Mouse (Mus musculus): ENCODE measurements around the gene Map10. TPM values are rescaled to one million over a fixed set of nuclear protein-coding genes. Genes with fewer than 3 reads are reported as not detected.

The Map10 gene
- polyA plus RNA-seq, 1 experiment from 2014 or later, result 6.1 TPM

GRCm38 (mm10) chr8:125645757-125646478 lies 23.7 kb upstream of the Map10 start:
- H3K4me2 ChIP-seq, result no peak overlapping the region
- no peak overlapping the region for H3K9ac ChIP-seq (ENCODE audit: low read depth, low read length)
- H3K36me3 ChIP-seq (ENCODE audit: control insufficient read depth, insufficient read depth, low read length), result no peaks in the 10 kb centered on the region
- no peaks in the 10 kb centered on the region for H3K27me3 ChIP-seq (ENCODE audit: control insufficient read depth, insufficient read depth, low read length)
- no peak overlapping the region for H3K4me3 ChIP-seq (ENCODE audit: low read depth, low read length)
- H3K9me3 ChIP-seq (replicated peaks; ENCODE audit: control insufficient read depth, low read length), result no peaks in the 10 kb centered on the region
- H3K27ac ChIP-seq (ENCODE audit: low read depth, low read length), result no peak overlapping the region
- 67% methylated on average over 10 of the region's 10 CpGs for WGBS (ENCODE audit: insufficient replicate concordance)
- H3K4me1 ChIP-seq (ENCODE audit: control insufficient read depth, insufficient read depth, low read length), result no peaks in the 10 kb centered on the region
- ATAC-seq (replicated peaks; ENCODE audit: insufficient number of reproducible peaks, low FRiP score, low TSS enrichment), result no peak

GRCm38 (mm10) chr8:125649447-125649846 lies 20.2 kb upstream of the Map10 start:
- no peaks in the 10 kb centered on the region for H3K36me3 ChIP-seq (ENCODE audit: control insufficient read depth, insufficient read depth, low read length)
- no peaks in the 10 kb centered on the region for H3K4me1 ChIP-seq (ENCODE audit: control insufficient read depth, insufficient read depth, low read length)
- no peak overlapping the region for H3K27ac ChIP-seq (ENCODE audit: low read depth, low read length)
- ATAC-seq (replicated peaks; ENCODE audit: insufficient number of reproducible peaks, low FRiP score, low TSS enrichment), result no peak
- 81% methylated on average over 4 of the region's 4 CpGs for WGBS (ENCODE audit: insufficient replicate concordance)
- no peak overlapping the region for H3K4me2 ChIP-seq
- no peak overlapping the region for H3K4me3 ChIP-seq (ENCODE audit: low read depth, low read length)
- H3K9me3 ChIP-seq (replicated peaks; ENCODE audit: control insufficient read depth, low read length), result no peaks in the 10 kb centered on the region
- no peaks in the 10 kb centered on the region for H3K27me3 ChIP-seq (ENCODE audit: control insufficient read depth, insufficient read depth, low read length)
- no peak overlapping the region for H3K9ac ChIP-seq (ENCODE audit: low read depth, low read length)

- Histone ChIP-seq H3K27me3 (ENCODE audit: control insufficient read depth, insufficient read depth, low read length) (no peaks in the 10 kb centered on the region), H3K9ac (ENCODE audit: low read depth, low read length) (no peak overlapping the region), H3K4me3 (ENCODE audit: low read depth, low read length) (no peak overlapping the region), H3K27ac (ENCODE audit: low read depth, low read length) (no peak overlapping the region), H3K9me3 (replicated peaks; ENCODE audit: control insufficient read depth, low read length) (no peaks in the 10 kb centered on the region), H3K4me1 (ENCODE audit: control insufficient read depth, insufficient read depth, low read length) (no peaks in the 10 kb centered on the region), H3K36me3 (ENCODE audit: control insufficient read depth, insufficient read depth, low read length) (no peaks in the 10 kb centered on the region), H3K4me2 (no peak overlapping the region)
- WGBS (ENCODE audit: insufficient replicate concordance), result 94% methylated on average over 2 of the region's 2 CpGs
- no peak for ATAC-seq (replicated peaks; ENCODE audit: insufficient number of reproducible peaks, low FRiP score, low TSS enrichment)
These were observed 14.8 kb upstream of the Map10 start for GRCm38 (mm10) chr8:125654821-125655220.

- H3K9ac ChIP-seq (ENCODE audit: low read depth, low read length), result no peak overlapping the region
- WGBS (ENCODE audit: insufficient replicate concordance), result 83% methylated on average over 5 of the region's 5 CpGs
- no peak overlapping the region for H3K27ac ChIP-seq (ENCODE audit: low read depth, low read length)
- no peak overlapping the region for H3K4me2 ChIP-seq
- H3K4me1 ChIP-seq (ENCODE audit: control insufficient read depth, insufficient read depth, low read length), result no peaks in the 10 kb centered on the region; the same call in 1 of the 2 replicates
- no peaks in the 10 kb centered on the region for H3K27me3 ChIP-seq (ENCODE audit: control insufficient read depth, insufficient read depth, low read length)
- no peak for ATAC-seq (replicated peaks; ENCODE audit: insufficient number of reproducible peaks, low FRiP score, low TSS enrichment)
- H3K36me3 ChIP-seq (ENCODE audit: control insufficient read depth, insufficient read depth, low read length), result no peaks in the 10 kb centered on the region
- no peaks in the 10 kb centered on the region for H3K9me3 ChIP-seq (replicated peaks; ENCODE audit: control insufficient read depth, low read length)
- H3K4me3 ChIP-seq (ENCODE audit: low read depth, low read length), result no peak overlapping the region
These were observed 11.1 kb upstream of the Map10 start for GRCm38 (mm10) chr8:125658508-125658907.

GRCm38 (mm10) chr8:125658926-125659325 lies 10.7 kb upstream of the Map10 start:
- no peak overlapping the region for H3K4me3 ChIP-seq (ENCODE audit: low read depth, low read length)
- no peak overlapping the region for H3K27ac ChIP-seq (ENCODE audit: low read depth, low read length)
- no peak for ATAC-seq (replicated peaks; ENCODE audit: insufficient number of reproducible peaks, low FRiP score, low TSS enrichment)
- no peaks in the 10 kb centered on the region for H3K27me3 ChIP-seq (ENCODE audit: control insufficient read depth, insufficient read depth, low read length)
- no peaks in the 10 kb centered on the region; the same call in 1 of the 2 replicates for H3K4me1 ChIP-seq (ENCODE audit: control insufficient read depth, insufficient read depth, low read length)
- no peak overlapping the region for H3K4me2 ChIP-seq
- H3K36me3 ChIP-seq (ENCODE audit: control insufficient read depth, insufficient read depth, low read length), result no peaks in the 10 kb centered on the region
- no peaks in the 10 kb centered on the region for H3K9me3 ChIP-seq (replicated peaks; ENCODE audit: control insufficient read depth, low read length)
- 75% methylated on average over 4 of the region's 4 CpGs for WGBS (ENCODE audit: insufficient replicate concordance)
- no peak overlapping the region for H3K9ac ChIP-seq (ENCODE audit: low read depth, low read length)

- Histone ChIP-seq H3K4me2 (no peak overlapping the region), H3K4me1 (ENCODE audit: control insufficient read depth, insufficient read depth, low read length) (peaks cover 3% of the 10 kb centered on the region), H3K9ac (ENCODE audit: low read depth, low read length) (peak overlapping the region; percentile 22; the same call in 1 of the 2 replicates), H3K27me3 (ENCODE audit: control insufficient read depth, insufficient read depth, low read length) (no peaks in the 10 kb centered on the region), H3K36me3 (ENCODE audit: control insufficient read depth, insufficient read depth, low read length) (no peaks in the 10 kb centered on the region), H3K27ac (ENCODE audit: low read depth, low read length) (no peak overlapping the region), H3K4me3 (ENCODE audit: low read depth, low read length) (no peak overlapping the region), H3K9me3 (replicated peaks; ENCODE audit: control insufficient read depth, low read length) (no peaks in the 10 kb centered on the region)
- 76% methylated on average over 6 of the region's 6 CpGs for WGBS (ENCODE audit: insufficient replicate concordance)
- ATAC-seq (replicated peaks; ENCODE audit: insufficient number of reproducible peaks, low FRiP score, low TSS enrichment), result no peak
These were observed 9.2 kb upstream of the Map10 start for GRCm38 (mm10) chr8:125660397-125660796.

GRCm38 (mm10) chr8:125661958-125662668 lies 7.5 kb upstream of the Map10 start:
- Histone ChIP-seq H3K9ac (ENCODE audit: low read depth, low read length) (no peak overlapping the region), H3K9me3 (replicated peaks; ENCODE audit: control insufficient read depth, low read length) (no peaks in the 10 kb centered on the region), H3K4me1 (ENCODE audit: control insufficient read depth, insufficient read depth, low read length) (peaks cover 15% of the 10 kb centered on the region), H3K27ac (ENCODE audit: low read depth, low read length) (no peak overlapping the region), H3K27me3 (ENCODE audit: control insufficient read depth, insufficient read depth, low read length) (no peaks in the 10 kb centered on the region), H3K4me2 (no peak overlapping the region), H3K4me3 (ENCODE audit: low read depth, low read length) (no peak overlapping the region), H3K36me3 (ENCODE audit: control insufficient read depth, insufficient read depth, low read length) (no peaks in the 10 kb centered on the region)
- 91% methylated on average over 12 of the region's 13 CpGs for WGBS (ENCODE audit: insufficient replicate concordance)
- ATAC-seq (replicated peaks; ENCODE audit: insufficient number of reproducible peaks, low FRiP score, low TSS enrichment), result no peak

GRCm38 (mm10) chr8:125662669-125663048 lies 7.0 kb upstream of the Map10 start:
- Histone ChIP-seq H3K4me3 (ENCODE audit: low read depth, low read length) (no peak overlapping the region), H3K27me3 (ENCODE audit: control insufficient read depth, insufficient read depth, low read length) (no peaks in the 10 kb centered on the region), H3K9ac (ENCODE audit: low read depth, low read length) (no peak overlapping the region), H3K27ac (ENCODE audit: low read depth, low read length) (no peak overlapping the region), H3K36me3 (ENCODE audit: control insufficient read depth, insufficient read depth, low read length) (no peaks in the 10 kb centered on the region), H3K9me3 (replicated peaks; ENCODE audit: control insufficient read depth, low read length) (no peaks in the 10 kb centered on the region), H3K4me1 (ENCODE audit: control insufficient read depth, insufficient read depth, low read length) (peaks cover 16% of the 10 kb centered on the region), H3K4me2 (no peak overlapping the region)
- no peak for ATAC-seq (replicated peaks; ENCODE audit: insufficient number of reproducible peaks, low FRiP score, low TSS enrichment)
- 46% methylated on average over 6 of the region's 6 CpGs for WGBS (ENCODE audit: insufficient replicate concordance)

Measured in heart, embryonic 11.5 days (tissue).